Mouse (Mus musculus) liver, postnatal 0 days (tissue): Measurements from ENCODE around the gene Hdac8.

ENCODE experiments used
- CTCF ChIP-seq: sonication (generic); IDR thresholded peaks from 2 replicates; pipeline ENCODE4 v1.5.1; 2016; ENCODE audit warnings: antibody characterized with exemption, low read depth
- EP300 ChIP-seq: IDR thresholded peaks from 2 replicates; pipeline ENCODE4 v1.6.1; 2016; ENCODE audit warnings: antibody characterized with exemption, low read depth, mild to moderate bottlenecking

DNA sequence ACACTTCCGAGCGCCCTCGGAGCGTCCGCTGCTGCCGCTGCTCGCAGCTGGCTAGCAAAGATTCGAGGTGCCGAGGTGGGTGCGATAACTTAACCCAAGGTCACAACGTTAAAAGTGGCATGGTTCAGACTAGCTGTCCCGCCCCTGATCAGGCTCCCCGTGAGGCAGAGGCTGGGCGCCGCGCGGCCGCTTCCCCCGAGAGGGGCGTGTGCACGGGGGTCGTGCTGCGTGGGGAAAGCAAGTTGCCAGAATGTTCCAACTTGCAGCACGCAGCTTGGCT is 254.3 kb downstream of the Hdac8 start:
- TF ChIP-seq CTCF: no peak
- no peak for TF ChIP-seq EP300
